Mouse (Mus musculus): ENCODE data around the gene Cmtm3. TPM values are rescaled to one million over a fixed set of nuclear protein-coding genes. Genes with fewer than 3 reads are reported as not detected.

The Cmtm3 gene
- polyA plus RNA-seq, 1 experiment from 2014 or later = 23.4 TPM

Other genes starting within 250 kb of the Cmtm3 start
- 4.2 and 16.8 TPM in 2 replicates for gene Cdh5, start 237.8 kb upstream of the Cmtm3 start, polyA plus RNA-seq (2014; fragmentation: Nextera tagmentation; extraction: Ambion mirVana)
- gene Bean1, start 169.0 kb upstream of the Cmtm3 start, polyA plus RNA-seq (2014; fragmentation: Nextera tagmentation; extraction: Ambion mirVana) = 10.2 and 13.5 TPM in 2 replicates
- 49.2 and 53.1 TPM in 2 replicates for gene Tk2, start 90.9 kb upstream of the Cmtm3 start, polyA plus RNA-seq (2014; fragmentation: Nextera tagmentation; extraction: Ambion mirVana)
- gene Cklf, start 88.5 kb upstream of the Cmtm3 start, polyA plus RNA-seq (2014; fragmentation: Nextera tagmentation; extraction: Ambion mirVana) = 30.1 and 31.1 TPM in 2 replicates
- gene Cmtm2a, start 46.2 kb upstream of the Cmtm3 start, polyA plus RNA-seq (2014; fragmentation: Nextera tagmentation; extraction: Ambion mirVana) = not detected in 2 replicates
- not detected in 2 replicates for gene Gm45711, start 29.3 kb upstream of the Cmtm3 start, polyA plus RNA-seq (2014; fragmentation: Nextera tagmentation; extraction: Ambion mirVana)
- gene Cmtm1, start 29.3 kb upstream of the Cmtm3 start, polyA plus RNA-seq (2014; fragmentation: Nextera tagmentation; extraction: Ambion mirVana) = not detected in 2 replicates
- not detected in 2 replicates for gene Gm11020, start 17.8 kb upstream of the Cmtm3 start, polyA plus RNA-seq (2014; fragmentation: Nextera tagmentation; extraction: Ambion mirVana)
- not detected in 2 replicates for gene Cmtm2b, start 17.2 kb upstream of the Cmtm3 start, polyA plus RNA-seq (2014; fragmentation: Nextera tagmentation; extraction: Ambion mirVana)
- gene Cmtm4, start 56.4 kb downstream of the Cmtm3 start, polyA plus RNA-seq (2014; fragmentation: Nextera tagmentation; extraction: Ambion mirVana) = 2.9 and 3.9 TPM in 2 replicates
- 84.9 and 113 TPM in 2 replicates for gene Dync1li2, start 103.6 kb downstream of the Cmtm3 start, polyA plus RNA-seq (2014; fragmentation: Nextera tagmentation; extraction: Ambion mirVana)
- 0.70 and 0.81 TPM in 2 replicates for gene Terb1, start 170.5 kb downstream of the Cmtm3 start, polyA plus RNA-seq (2014; fragmentation: Nextera tagmentation; extraction: Ambion mirVana)
- 102 and 117 TPM in 2 replicates for gene Nae1, start 195.2 kb downstream of the Cmtm3 start, polyA plus RNA-seq (2014; fragmentation: Nextera tagmentation; extraction: Ambion mirVana)
- 1.6 and 2.2 TPM in 2 replicates for gene Car7, start 195.3 kb downstream of the Cmtm3 start, polyA plus RNA-seq (2014; fragmentation: Nextera tagmentation; extraction: Ambion mirVana)

Measured in neural tube, embryonic 14.5 days (tissue).